12 mouse cellular contexts compared by ENCODE assay signal in genomic region chr2:166522612-166523120, GRCm38 (mm10).
A peak's percentile ranks its signal among the peaks of the same experiment; 100 is the strongest.
DNase-seq lines count a peak whose midpoint lies in the region; ATAC-seq lines count a peak whose summit lies in the region.
"Had no signal": no experiment of that assay in that cellular context is flagged by ENCODE, and none has a peak within 500 bp of the region (broad histone marks: within the 10 kb centered on the region; RNA-seq: fewer than 3 reads in every experiment).

No protein-coding gene starts in this region.

- ATAC-seq in forebrain, embryonic 13.5 days = no peak
- ATAC-seq in forebrain, embryonic 11.5 days (replicated peaks; ENCODE audit: low FRiP score) = no peak
- ATAC-seq in hindbrain, embryonic 14.5 days (ENCODE audit: low FRiP score) = no peak
- no peak for ATAC-seq in hindbrain, embryonic 16.5 days
- ATAC-seq in embryonic facial prominence, embryonic 12.5 days (ENCODE audit: insufficient number of reproducible peaks, insufficient read depth, low FRiP score, low TSS enrichment) = no peak
- no peak for ATAC-seq in midbrain, embryonic 16.5 days

- H3K27ac ChIP-seq in forebrain, embryonic 13.5 days = no peak overlapping the region
- H3K27ac ChIP-seq in forebrain, embryonic 11.5 days (ENCODE audit: low read depth, low read length) = no peak overlapping the region
- 0 out of 2 replicates have a peak overlapping the region, but pooled peaks have one; percentile 39 for H3K27ac ChIP-seq in hindbrain, embryonic 14.5 days
- no peak overlapping the region for H3K27ac ChIP-seq in hindbrain, embryonic 16.5 days (ENCODE audit: low read depth, low read length)
- H3K27ac ChIP-seq in embryonic facial prominence, embryonic 12.5 days = peak overlapping the region; percentile 37; the same call in 1 of the 2 replicates
- peak overlapping the region; percentile 77 for H3K27ac ChIP-seq in midbrain, embryonic 16.5 days (ENCODE audit: low read length)
- H3K27ac ChIP-seq: limb, embryonic 13.5 days had no signal

- WGBS in forebrain, embryonic 13.5 days = 82% methylated on average over 15 of the region's 15 CpGs
- WGBS in forebrain, embryonic 11.5 days = 93% methylated on average over 15 of the region's 15 CpGs
- 84% methylated on average over 15 of the region's 15 CpGs for WGBS in hindbrain, embryonic 14.5 days
- WGBS in hindbrain, embryonic 16.5 days = 77% methylated on average over 15 of the region's 15 CpGs
- WGBS in embryonic facial prominence, embryonic 12.5 days = 89% methylated on average over 15 of the region's 15 CpGs
- 79% methylated on average over 15 of the region's 15 CpGs for WGBS in midbrain, embryonic 16.5 days

- no peak overlapping the region for H3K4me3 ChIP-seq in forebrain, embryonic 13.5 days
- H3K4me3 ChIP-seq in forebrain, embryonic 11.5 days (ENCODE audit: low read depth, low read length) = no peak overlapping the region
- H3K4me3 ChIP-seq in hindbrain, embryonic 14.5 days (replicated peaks; ENCODE audit: low read length) = no peak overlapping the region
- no peak overlapping the region for H3K4me3 ChIP-seq in hindbrain, embryonic 16.5 days (ENCODE audit: low read length)
- no peak overlapping the region for H3K4me3 ChIP-seq in embryonic facial prominence, embryonic 12.5 days
- no peak overlapping the region for H3K4me3 ChIP-seq in midbrain, embryonic 16.5 days (ENCODE audit: low read depth, low read length)
- H3K4me3 ChIP-seq: limb, embryonic 13.5 days had no signal

- no peak overlapping the region for H3K9ac ChIP-seq in forebrain, embryonic 13.5 days
- no peak overlapping the region for H3K9ac ChIP-seq in forebrain, embryonic 11.5 days (ENCODE audit: low read length)
- H3K9ac ChIP-seq in hindbrain, embryonic 14.5 days = no peak overlapping the region
- no peak overlapping the region for H3K9ac ChIP-seq in hindbrain, embryonic 16.5 days (ENCODE audit: low read depth, low read length)
- H3K9ac ChIP-seq in embryonic facial prominence, embryonic 12.5 days = no peak overlapping the region
- H3K9ac ChIP-seq in midbrain, embryonic 16.5 days (ENCODE audit: low read depth, low read length) = no peak overlapping the region
- H3K9ac ChIP-seq: limb, embryonic 13.5 days had no signal

- peaks cover 19% of the 10 kb centered on the region for H3K4me1 ChIP-seq in forebrain, embryonic 13.5 days
- peaks cover 11% of the 10 kb centered on the region for H3K4me1 ChIP-seq in forebrain, embryonic 11.5 days (replicated peaks; ENCODE audit: control insufficient read depth, insufficient read depth, low read length)
- peaks cover 18% of the 10 kb centered on the region for H3K4me1 ChIP-seq in hindbrain, embryonic 14.5 days (replicated peaks; ENCODE audit: control insufficient read depth, insufficient read depth, low read length)
- peaks cover 15% of the 10 kb centered on the region for H3K4me1 ChIP-seq in hindbrain, embryonic 16.5 days (ENCODE audit: control insufficient read depth, insufficient read depth, low read depth, low read length)
- peaks cover 18% of the 10 kb centered on the region; the same call in 1 of the 2 replicates for H3K4me1 ChIP-seq in embryonic facial prominence, embryonic 12.5 days
- peaks cover 15% of the 10 kb centered on the region for H3K4me1 ChIP-seq in midbrain, embryonic 16.5 days (ENCODE audit: control insufficient read depth, insufficient read depth, low read length)

- no peaks in the 10 kb centered on the region for H3K36me3 ChIP-seq in forebrain, embryonic 13.5 days (ENCODE audit: poor library complexity, severe bottlenecking)
- no peaks in the 10 kb centered on the region for H3K36me3 ChIP-seq in forebrain, embryonic 11.5 days (ENCODE audit: control insufficient read depth, insufficient read depth, low read length)
- H3K36me3 ChIP-seq in hindbrain, embryonic 14.5 days (replicated peaks; ENCODE audit: control insufficient read depth, insufficient read depth) = no peaks in the 10 kb centered on the region
- H3K36me3 ChIP-seq in hindbrain, embryonic 16.5 days (ENCODE audit: control insufficient read depth, insufficient read depth, low read length) = no peaks in the 10 kb centered on the region
- H3K36me3 ChIP-seq in embryonic facial prominence, embryonic 12.5 days = no peaks in the 10 kb centered on the region
- no peaks in the 10 kb centered on the region for H3K36me3 ChIP-seq in midbrain, embryonic 16.5 days (ENCODE audit: control insufficient read depth, insufficient read depth, low read length)
- H3K36me3 ChIP-seq: G1E; limb, embryonic 13.5 days had no signal

- DNase-seq in forebrain, embryonic 11.5 days (ENCODE audit: low spot score) = no peak
- no peak for DNase-seq in hindbrain, embryonic 14.5 days (ENCODE audit: low spot score)
- DNase-seq in frontal cortex, adult 2 months (ENCODE audit: extremely low spot score in 1 of 2, low spot score in 1 of 2) = no peak
- DNase-seq in kidney, postnatal 14 days = no peak
- DNase-seq: gastrocnemius, postnatal 10 days; layer of hippocampus, adult 9-11 months had no signal

- H3K4me2 ChIP-seq in forebrain, embryonic 13.5 days = peak overlapping the region; percentile 15; the same call in 1 of the 2 replicates
- no peak overlapping the region for H3K4me2 ChIP-seq in forebrain, embryonic 11.5 days (ENCODE audit: low read depth, low read length, severe bottlenecking)
- no peak overlapping the region for H3K4me2 ChIP-seq in hindbrain, embryonic 14.5 days (replicated peaks)
- H3K4me2 ChIP-seq in hindbrain, embryonic 16.5 days (ENCODE audit: low read length) = no peak overlapping the region
- H3K4me2 ChIP-seq in embryonic facial prominence, embryonic 12.5 days (replicated peaks) = no peak overlapping the region
- H3K4me2 ChIP-seq in midbrain, embryonic 16.5 days (ENCODE audit: low read length) = no peak overlapping the region
- H3K4me2 ChIP-seq: limb, embryonic 13.5 days had no signal

- peaks cover 54% of the 10 kb centered on the region for H3K27me3 ChIP-seq in forebrain, embryonic 13.5 days
- peaks cover 9% of the 10 kb centered on the region for H3K27me3 ChIP-seq in forebrain, embryonic 11.5 days (ENCODE audit: control insufficient read depth, insufficient read depth, low read length)
- no peaks in the 10 kb centered on the region; the same call in 1 of the 2 replicates for H3K27me3 ChIP-seq in hindbrain, embryonic 14.5 days (ENCODE audit: control insufficient read depth, insufficient read depth, low read length)
- no peaks in the 10 kb centered on the region; the same call in 1 of the 2 replicates for H3K27me3 ChIP-seq in hindbrain, embryonic 16.5 days (replicated peaks; ENCODE audit: control insufficient read depth, insufficient read depth, low read length)
- no peaks in the 10 kb centered on the region for H3K27me3 ChIP-seq in embryonic facial prominence, embryonic 12.5 days
- no peaks in the 10 kb centered on the region for H3K27me3 ChIP-seq in midbrain, embryonic 16.5 days (ENCODE audit: control insufficient read depth, insufficient read depth, low read depth, low read length)
- H3K27me3 ChIP-seq: limb, embryonic 13.5 days had no signal

- H3K9me3 ChIP-seq in forebrain, embryonic 13.5 days (replicated peaks) = no peaks in the 10 kb centered on the region
- H3K9me3 ChIP-seq in forebrain, embryonic 11.5 days (ENCODE audit: control insufficient read depth, low read length) = no peaks in the 10 kb centered on the region
- H3K9me3 ChIP-seq in hindbrain, embryonic 14.5 days (ENCODE audit: control insufficient read depth, low read length) = no peaks in the 10 kb centered on the region
- H3K9me3 ChIP-seq in hindbrain, embryonic 16.5 days (ENCODE audit: control insufficient read depth, low read length) = peaks cover 3% of the 10 kb centered on the region
- no peaks in the 10 kb centered on the region for H3K9me3 ChIP-seq in embryonic facial prominence, embryonic 12.5 days
- H3K9me3 ChIP-seq in midbrain, embryonic 16.5 days (replicated peaks; ENCODE audit: control insufficient read depth, low read length, poor library complexity, severe bottlenecking) = no peaks in the 10 kb centered on the region
- H3K9me3 ChIP-seq: limb, embryonic 13.5 days had no signal

Comparison
In these comparisons a context has a peak if more than half of its experiments do, and no peak if none do; other contexts are left out.
1. H3K27ac ChIP-seq: peak in hindbrain, embryonic 14.5 days (single experiment), embryonic facial prominence, embryonic 12.5 days (single experiment) and midbrain, embryonic 16.5 days (single experiment); none in forebrain, embryonic 13.5 days (single experiment), forebrain, embryonic 11.5 days (single experiment) and hindbrain, embryonic 16.5 days (single experiment).